Mouse (Mus musculus) C2C12 (cell line): ENCODE data around the gene Smok3b. TPM values are rescaled to one million over a fixed set of nuclear protein-coding genes. Genes with fewer than 3 reads are reported as not detected.

Experiments
- H3K27me3 ChIP-seq: one replicate; pipeline ENCODE4 v1.6.1; 2011; ENCODE audit not compliant: control insufficient read depth, insufficient read depth, insufficient read length
- H3K36me3 ChIP-seq: one replicate; pipeline ENCODE4 v1.6.1; 2011; ENCODE audit not compliant: control insufficient read depth, insufficient read depth
- H3K4me3 ChIP-seq: one replicate; pipeline ENCODE4 v1.5.1; 2011; ENCODE audit warnings: mild to moderate bottlenecking, control low read depth; ENCODE audit not compliant: poor library complexity, insufficient read depth, severe bottlenecking
- H3K79me2 ChIP-seq: one replicate; pipeline ENCODE4 v1.6.1; 2011; ENCODE audit not compliant: control insufficient read depth, insufficient read depth
- H3K79me3 ChIP-seq: one replicate; pipeline ENCODE4 v1.6.1; 2011; ENCODE audit warnings: low read depth, control low read depth
- H3ac ChIP-seq: one replicate; pipeline ENCODE3; 2011; ENCODE audit warnings: low read depth; ENCODE audit not compliant: control insufficient read depth, insufficient read length
- CEBPB ChIP-seq: IDR thresholded peaks from one replicate; pipeline ENCODE4 v1.6.1; 2011; ENCODE audit warnings: low read depth, mild to moderate bottlenecking, control low read depth, moderate library complexity
- CTCF ChIP-seq: IDR thresholded peaks from one replicate; pipeline ENCODE4 v1.5.1; 2011; ENCODE audit not compliant: control insufficient read depth, insufficient read depth, insufficient read length
- FOSL1 ChIP-seq: IDR thresholded peaks from one replicate; pipeline ENCODE4 v1.8.0; 2011; ENCODE audit warnings: mild to moderate bottlenecking, low read length; ENCODE audit not compliant: poor library complexity, insufficient read depth, severe bottlenecking
- MAX ChIP-seq: IDR thresholded peaks from one replicate; pipeline ENCODE4 v1.6.1; 2011; ENCODE audit warnings: mild to moderate bottlenecking, control low read depth
- MYOD1 ChIP-seq: IDR thresholded peaks from one replicate; pipeline ENCODE4 v1.6.1; 2011; ENCODE audit warnings: low read depth; ENCODE audit not compliant: control insufficient read depth, insufficient read length
- MYOG ChIP-seq: IDR thresholded peaks from one replicate; pipeline ENCODE4 v1.6.1; 2011; ENCODE audit not compliant: control insufficient read depth, insufficient read length; ENCODE audit errors: extremely low read depth
- USF1 ChIP-seq: IDR thresholded peaks from one replicate; pipeline ENCODE4 v1.6.1; 2011; ENCODE audit warnings: low read depth, mild to moderate bottlenecking, control low read depth, moderate library complexity
- polyA plus RNA-seq: library from polyadenylated mRNA; unstranded; fragments of >200 nt; fragmentation: generic; extraction: Trizol; gene quantifications from one replicate; pipeline ENCODE4 v1.2.1, GENCODE M21; 2012; ENCODE audit warnings: missing spikeins

Smok3b gene
- polyA plus RNA-seq, 1 experiment, result not detected

DNA sequence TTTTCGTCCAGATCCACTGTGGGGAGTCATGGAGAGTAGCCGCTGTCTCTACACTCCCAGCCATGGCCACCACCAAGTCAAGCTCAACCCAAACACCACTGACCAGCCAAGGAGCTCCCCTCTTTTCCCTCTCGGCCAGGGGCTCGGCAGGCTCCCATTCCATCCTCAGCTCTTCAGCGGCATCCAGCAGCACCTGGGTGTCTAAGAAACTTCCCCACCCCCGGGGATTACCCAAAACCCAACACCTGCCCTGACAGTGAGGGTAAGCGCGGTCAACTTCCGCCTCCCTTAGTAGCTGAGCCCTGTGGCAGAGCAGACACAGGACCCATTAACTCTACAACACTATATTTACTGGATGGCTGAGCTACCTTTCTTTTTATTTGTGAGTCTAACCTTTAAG, 60.2 kb downstream of the Smok3b start:
- Histone ChIP-seq H3K36me3 (no peaks in the 10 kb centered on the region), H3K4me3 (no peak overlapping the region)
- TF ChIP-seq CTCF, result no peak
- TF ChIP-seq CEBPB, result no peak
- no peak for TF ChIP-seq MYOD1
- TF ChIP-seq MYOG, result no peak
- TF ChIP-seq MAX, result no peak
- no peak for TF ChIP-seq FOSL1
- no peak for TF ChIP-seq USF1

GRCm38 (mm10) chr5:138083318-138083900, 62.2 kb downstream of the Smok3b start:
- Histone ChIP-seq H3K36me3 (peaks cover 6% of the 10 kb centered on the region), H3K27me3 (peaks cover 11% of the 10 kb centered on the region), H3K4me3 (no peak overlapping the region), H3ac (no peak overlapping the region), H3K79me2 (peaks cover 36% of the 10 kb centered on the region), H3K79me3 (peaks cover 34% of the 10 kb centered on the region)
- TF ChIP-seq CEBPB, result no peak

More for the DNA sequence above, 60.2 kb downstream of the Smok3b start:
- peaks cover 11% of the 10 kb centered on the region for H3K27me3 ChIP-seq
- peaks cover 17% of the 10 kb centered on the region for H3K79me2 ChIP-seq
- H3K79me3 ChIP-seq, result peaks cover 15% of the 10 kb centered on the region
- H3ac ChIP-seq, result no peak overlapping the region

DNA sequence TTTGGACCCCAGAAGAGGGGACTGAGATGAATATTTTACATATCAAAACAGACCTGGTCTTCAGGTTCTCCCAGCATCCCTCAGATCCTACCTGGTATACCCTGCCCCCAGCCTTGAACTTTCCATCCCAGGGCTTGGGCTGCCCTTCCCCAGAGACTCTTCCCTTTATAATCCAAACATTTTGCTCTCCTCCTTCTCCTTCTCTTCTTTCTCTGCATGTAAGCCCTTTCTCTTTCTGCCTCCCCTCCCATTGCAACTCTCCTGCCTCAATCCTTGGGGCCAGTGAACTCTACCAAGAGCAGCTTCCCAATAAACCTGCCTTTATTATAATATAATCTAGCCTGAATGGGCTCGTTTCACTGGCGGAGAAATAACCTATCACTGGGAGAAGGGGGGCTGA, 62.7 kb downstream of the Smok3b start:
- H3ac ChIP-seq, result no peak overlapping the region
- no peak for TF ChIP-seq MYOD1
- no peak for TF ChIP-seq MAX
- TF ChIP-seq MYOG, result no peak
- no peak for TF ChIP-seq CTCF
- no peak for TF ChIP-seq USF1
- no peak for TF ChIP-seq FOSL1
- TF ChIP-seq CEBPB, result no peak
- H3K79me3 ChIP-seq, result peaks cover 39% of the 10 kb centered on the region
- H3K79me2 ChIP-seq, result peaks cover 42% of the 10 kb centered on the region
- H3K4me3 ChIP-seq, result no peak overlapping the region
- peaks cover 6% of the 10 kb centered on the region for H3K36me3 ChIP-seq
- peaks cover 11% of the 10 kb centered on the region for H3K27me3 ChIP-seq

DNA sequence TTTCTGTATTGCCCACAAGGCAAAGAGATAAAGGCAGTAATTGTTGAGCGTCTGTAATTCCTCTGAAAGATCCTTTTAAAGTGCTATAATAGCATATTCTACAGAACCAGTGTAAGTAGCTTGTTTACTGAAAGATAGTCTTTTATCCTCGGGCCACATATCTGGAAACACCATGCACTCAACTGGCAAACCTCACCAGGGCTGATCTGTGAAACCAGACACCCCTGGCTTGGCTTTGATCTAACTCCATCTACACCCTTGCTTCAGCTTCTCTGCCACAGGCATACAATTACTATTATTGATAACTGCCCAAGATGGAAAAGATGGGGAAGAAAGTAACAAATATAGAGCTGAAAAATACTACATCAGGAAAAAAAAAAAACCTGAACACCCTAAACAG, 63.3 kb downstream of the Smok3b start:
- peaks cover 47% of the 10 kb centered on the region for H3K79me2 ChIP-seq
- H3K79me3 ChIP-seq, result peaks cover 45% of the 10 kb centered on the region
- TF ChIP-seq CEBPB, result no peak
- TF ChIP-seq FOSL1, result no peak
- TF ChIP-seq MAX, result no peak
- no peak for TF ChIP-seq USF1
- no peak for TF ChIP-seq MYOD1
- no peak for TF ChIP-seq CTCF
- TF ChIP-seq MYOG, result no peak
- H3ac ChIP-seq, result no peak overlapping the region
- peaks cover 6% of the 10 kb centered on the region for H3K36me3 ChIP-seq
- peak overlapping the region; percentile 95 for H3K4me3 ChIP-seq
- peaks cover 11% of the 10 kb centered on the region for H3K27me3 ChIP-seq

DNA sequence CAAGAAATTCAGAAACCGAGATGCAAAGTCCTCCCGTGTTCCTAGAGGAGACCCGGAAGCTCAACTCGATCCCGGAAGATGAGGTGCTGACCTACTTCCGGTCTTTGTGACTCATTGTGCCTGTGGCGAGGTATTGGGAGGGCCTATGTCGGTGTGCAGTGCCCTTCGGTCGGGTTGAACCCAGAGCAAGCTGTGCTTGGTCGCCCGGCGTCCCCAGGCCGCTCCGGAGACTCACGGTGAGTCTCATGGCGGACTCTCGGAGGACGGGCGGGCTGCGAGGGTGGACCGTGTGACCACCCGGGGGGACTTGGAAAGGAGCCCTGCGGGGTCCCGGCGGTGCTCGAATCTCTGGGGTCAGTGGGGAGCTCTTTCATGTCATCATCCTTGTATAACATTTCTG, 63.8 kb downstream of the Smok3b start, which contains the start of gene Zkscan1:
Gene Zkscan1, plus strand, starts transcription at position 89 of the 400 bp plus-strand sequence.
- H3K36me3 ChIP-seq, result peaks cover 6% of the 10 kb centered on the region
- peaks cover 49% of the 10 kb centered on the region for H3K79me3 ChIP-seq
- peak within 1 kb of the TSS; percentile 84 for H3ac ChIP-seq

More for the DNA sequence above, 63.8 kb downstream of the Smok3b start, which contains the start of gene Zkscan1:
- peaks cover 52% of the 10 kb centered on the region for H3K79me2 ChIP-seq
- peak within 1 kb of the TSS; percentile 95 for H3K4me3 ChIP-seq
- peaks cover 11% of the 10 kb centered on the region for H3K27me3 ChIP-seq
- TF ChIP-seq MYOD1 (no peak), USF1 (no peak), FOSL1 (no peak), CEBPB (no peak), MYOG (no peak), CTCF (no peak), MAX (no peak)
